Mouse (Mus musculus): ENCODE data around the gene Mfsd6. TPM values are rescaled to one million over a fixed set of nuclear protein-coding genes. Genes with fewer than 3 reads are reported as not detected.

Mfsd6 gene
- total and polyA plus RNA-seq, 3 experiments = 2.9 to 6.4 TPM; not detected in 1

DNA sequence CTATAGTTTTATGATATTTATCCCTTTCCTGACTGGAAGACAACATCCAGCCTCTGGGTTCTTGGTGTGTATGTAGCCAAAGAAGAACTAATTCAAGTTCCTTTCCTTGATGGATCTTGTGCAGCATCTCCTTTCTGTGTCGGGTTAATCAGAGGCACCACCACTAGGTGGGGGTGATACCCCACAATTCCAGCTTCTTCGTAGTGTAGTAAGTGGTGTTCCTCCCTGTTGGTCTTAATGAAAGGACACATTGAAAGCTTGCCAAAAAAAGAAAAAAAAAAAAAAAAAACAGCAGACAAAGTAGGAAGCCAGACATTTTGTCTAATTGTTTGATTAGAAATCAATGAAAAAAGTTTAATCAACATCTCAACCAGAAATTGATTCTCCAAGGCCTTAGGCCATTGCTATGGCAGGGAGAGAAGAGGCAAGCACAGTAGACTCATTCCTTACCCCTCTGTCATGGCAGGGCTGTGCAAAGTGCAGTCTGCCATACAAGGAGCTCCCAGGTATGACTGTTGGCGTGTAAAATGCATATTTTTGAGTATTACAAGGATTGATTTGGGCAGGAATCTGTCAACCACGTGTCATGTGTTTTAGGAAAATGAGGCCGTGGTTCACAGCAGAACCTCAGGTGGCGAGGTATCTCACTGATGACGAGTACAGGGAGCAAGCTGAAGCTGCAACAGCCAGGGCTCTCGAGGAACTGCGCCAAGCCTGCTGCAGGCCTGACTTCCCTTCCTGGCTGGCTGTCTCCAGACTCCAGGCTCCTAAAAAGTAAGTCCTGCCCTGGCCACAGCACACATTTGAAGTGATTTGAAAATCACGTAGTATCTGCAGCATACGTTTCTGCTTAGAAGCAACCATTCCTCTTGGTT is 78.9 kb downstream of the Mfsd6 start (continued):
- TF ChIP-seq ELF1 (IDR thresholded peaks at IDR 0.05; ENCODE audit: low read depth, low read length) = no peak
- no peak for TF ChIP-seq POLR2AphosphoS2 (IDR thresholded peaks at IDR 0.05; ENCODE audit: low read length)
- no peak for TF ChIP-seq USF2 (IDR thresholded peaks at IDR 0.05; ENCODE audit: borderline replicate concordance in 1 of 2, insufficient read depth in 1 of 2, low read depth in 1 of 2, low read length in 2 of 2)
- TF ChIP-seq MAFK (IDR thresholded peaks at IDR 0.05; ENCODE audit: borderline replicate concordance, low read depth, low read length) = no peak
- no peak for TF ChIP-seq MAX (IDR thresholded peaks at IDR 0.05; ENCODE audit: low read length)
- no peak for TF ChIP-seq RCOR1 (IDR thresholded peaks at IDR 0.05; ENCODE audit: low read depth, low read length)
- no peak for TF ChIP-seq GABPA (IDR thresholded peaks at IDR 0.05; ENCODE audit: low read depth, low read length)
- no peak for TF ChIP-seq MYC (IDR thresholded peaks at IDR 0.05; ENCODE audit: low read depth, low read length)
- TF ChIP-seq NRF1 (IDR thresholded peaks at IDR 0.05; ENCODE audit: insufficient read depth, low read depth, low read length, poor library complexity, severe bottlenecking) = no peak

- Histone ChIP-seq H3K9ac (ENCODE audit: control insufficient read depth, low read depth, low read length, poor library complexity, severe bottlenecking) (no peak overlapping the region), H3K27me3 (ENCODE audit: control insufficient read depth in 1 of 2, insufficient read depth in 2 of 2, low read length in 2 of 2) (no peaks in the 10 kb centered on the region), H3K9me3 (replicated peaks; ENCODE audit: insufficient read depth, low read length) (no peaks in the 10 kb centered on the region), H3K4me3 (ENCODE audit: control insufficient read depth in 1 of 2, insufficient read depth in 1 of 2, low read depth in 2 of 2, low read length in 2 of 2) (no peak overlapping the region), H3K79me2 (ENCODE audit: control insufficient read depth, insufficient read depth, low read length, poor library complexity) (no peaks in the 10 kb centered on the region), H3K27ac (ENCODE audit: control insufficient read depth, low read depth, low read length) (peak overlapping the region; percentile 60), H3K4me1 (ENCODE audit: control insufficient read depth in 1 of 2, insufficient read depth in 2 of 2, low read length in 2 of 2) (peaks cover 7 to 10% of the 10 kb centered on the region in 2 experiments), H3K36me3 (ENCODE audit: control insufficient read depth in 1 of 2, insufficient read depth in 2 of 2, low read length in 2 of 2) (peaks cover 0 to 18% of the 10 kb centered on the region in 2 experiments; a peak in 2 of 4 replicates)
- peak; percentile 50 for DNase-seq (ENCODE audit: low read depth, low spot score)
- TF ChIP-seq ETS1 (IDR thresholded peaks at IDR 0.05; ENCODE audit: low read depth, low read length) (peak; percentile 58; the same call in 1 of the 2 replicates), JUND (IDR thresholded peaks at IDR 0.05; ENCODE audit: low read depth, low read length) (peak; percentile 54; the same call in 1 of the 2 replicates), GATA1 (IDR thresholded peaks at IDR 0.05; ENCODE audit: low read depth, low read length) (peak; percentile 74), MAZ (IDR thresholded peaks at IDR 0.05; ENCODE audit: low read depth, low read length) (no peak), TCF12 (IDR thresholded peaks at IDR 0.05; ENCODE audit: low read depth, low read length) (peak; percentile 26; the same call in 1 of the 2 replicates), ZMIZ1 (IDR thresholded peaks at IDR 0.05; ENCODE audit: low read depth, low read length) (no peak), EP300 (IDR thresholded peaks at IDR 0.05; ENCODE audit: low read depth in 1 of 2, low read length in 2 of 2) (peak; percentile 65 to 71), SIN3A (IDR thresholded peaks at IDR 0.05; ENCODE audit: low read length) (peak; percentile 14; the same call in 1 of the 2 replicates)
These were observed 86.5 kb downstream of the Mfsd6 start for GRCm38 (mm10) chr1:52640736-52641135.
